Mouse (Mus musculus): ENCODE data around the gene Mymx. TPM values are rescaled to one million over a fixed set of nuclear protein-coding genes. Genes with fewer than 3 reads are reported as not detected.

Gene Mymx
- total and polyA plus RNA-seq, 3 experiments: not detected

GRCm38 (mm10) chr17:45591701-45592605 is 9.9 kb downstream of the Mymx start:
- H3K36me3 ChIP-seq (replicated peaks): peaks cover 61% of the 10 kb centered on the region
- H3K27me3 ChIP-seq (ENCODE audit: insufficient read depth, low read length): no peaks in the 10 kb centered on the region
- H3K4me1 ChIP-seq (ENCODE audit: insufficient read depth, low read depth, low read length): peaks cover 81% of the 10 kb centered on the region
- ATAC-seq (ENCODE audit: extremely low read depth, insufficient number of reproducible peaks, low FRiP score, poor library complexity, severe bottlenecking): no peak
- peaks cover 1% of the 10 kb centered on the region; the same call in 1 of the 2 replicates for H3K9me3 ChIP-seq (replicated peaks)
- no peak for TF ChIP-seq CTCF (IDR thresholded peaks at IDR 0.05; ENCODE audit: low read depth, low read length)
- TF ChIP-seq GATA1 (IDR thresholded peaks at IDR 0.05; ENCODE audit: borderline replicate concordance, low read length): no peak
- TF ChIP-seq GATA2 (IDR thresholded peaks at IDR 0.05; ENCODE audit: borderline replicate concordance, low read depth, low read length): no peak
- TF ChIP-seq TAL1 (conservative IDR thresholded peaks at IDR 0.05; ENCODE audit: low read depth, low read length): no peak
- no peak for TF ChIP-seq POLR2AphosphoS5 (IDR thresholded peaks at IDR 0.05; ENCODE audit: insufficient replicate concordance, low read depth, low read length)
- H3K4me3 ChIP-seq (ENCODE audit: low read depth, low read length): peak overlapping the region; percentile 80; the same call in 1 of the 2 replicates
- DNase-seq (ENCODE audit: low spot score): no peak

GRCm38 (mm10) chr17:45590410-45590809 is 11.5 kb downstream of the Mymx start:
- Histone ChIP-seq H3K9me3 (replicated peaks) (peaks cover 7% of the 10 kb centered on the region), H3K27me3 (ENCODE audit: insufficient read depth, low read length) (no peaks in the 10 kb centered on the region; the same call in 1 of the 2 replicates), H3K4me3 (ENCODE audit: low read depth, low read length) (no peak overlapping the region), H3K4me1 (ENCODE audit: insufficient read depth, low read depth, low read length) (peaks cover 75% of the 10 kb centered on the region), H3K36me3 (replicated peaks) (peaks cover 76% of the 10 kb centered on the region)
- TF ChIP-seq TAL1 (conservative IDR thresholded peaks at IDR 0.05; ENCODE audit: low read depth, low read length): no peak
- TF ChIP-seq GATA1 (IDR thresholded peaks at IDR 0.05; ENCODE audit: borderline replicate concordance, low read length): no peak
- TF ChIP-seq CTCF (IDR thresholded peaks at IDR 0.05; ENCODE audit: low read depth, low read length): no peak
- TF ChIP-seq GATA2 (IDR thresholded peaks at IDR 0.05; ENCODE audit: borderline replicate concordance, low read depth, low read length): no peak
- no peak for TF ChIP-seq POLR2AphosphoS5 (IDR thresholded peaks at IDR 0.05; ENCODE audit: insufficient replicate concordance, low read depth, low read length)
- ATAC-seq (ENCODE audit: extremely low read depth, insufficient number of reproducible peaks, low FRiP score, poor library complexity, severe bottlenecking) (no peak), DNase-seq (ENCODE audit: low spot score) (no peak)

- Histone ChIP-seq H3K36me3 (replicated peaks) (peaks cover 82% of the 10 kb centered on the region), H3K4me1 (ENCODE audit: insufficient read depth, low read depth, low read length) (peaks cover 75% of the 10 kb centered on the region), H3K9me3 (replicated peaks) (peaks cover 7% of the 10 kb centered on the region), H3K27me3 (ENCODE audit: insufficient read depth, low read length) (no peaks in the 10 kb centered on the region; the same call in 1 of the 2 replicates), H3K4me3 (ENCODE audit: low read depth, low read length) (no peak overlapping the region)
- DNase-seq (ENCODE audit: low spot score) (no peak), ATAC-seq (ENCODE audit: extremely low read depth, insufficient number of reproducible peaks, low FRiP score, poor library complexity, severe bottlenecking) (no peak)
- TF ChIP-seq TAL1 (conservative IDR thresholded peaks at IDR 0.05; ENCODE audit: low read depth, low read length): no peak
- TF ChIP-seq GATA2 (IDR thresholded peaks at IDR 0.05; ENCODE audit: borderline replicate concordance, low read depth, low read length): no peak
- no peak for TF ChIP-seq POLR2AphosphoS5 (IDR thresholded peaks at IDR 0.05; ENCODE audit: insufficient replicate concordance, low read depth, low read length)
- TF ChIP-seq GATA1 (IDR thresholded peaks at IDR 0.05; ENCODE audit: borderline replicate concordance, low read length): no peak
- no peak for TF ChIP-seq CTCF (IDR thresholded peaks at IDR 0.05; ENCODE audit: low read depth, low read length)
Measured at GRCm38 (mm10) chr17:45589844-45590243, 12.1 kb downstream of the Mymx start.

- Histone ChIP-seq H3K9me3 (replicated peaks) (peaks cover 7% of the 10 kb centered on the region), H3K27me3 (ENCODE audit: insufficient read depth, low read length) (no peaks in the 10 kb centered on the region; the same call in 1 of the 2 replicates), H3K4me3 (ENCODE audit: low read depth, low read length) (no peak overlapping the region), H3K4me1 (ENCODE audit: insufficient read depth, low read depth, low read length) (peaks cover 76% of the 10 kb centered on the region), H3K36me3 (replicated peaks) (peaks cover 88% of the 10 kb centered on the region)
- TF ChIP-seq GATA1 (IDR thresholded peaks at IDR 0.05; ENCODE audit: borderline replicate concordance, low read length): no peak
- TF ChIP-seq CTCF (IDR thresholded peaks at IDR 0.05; ENCODE audit: low read depth, low read length): no peak
- no peak for TF ChIP-seq POLR2AphosphoS5 (IDR thresholded peaks at IDR 0.05; ENCODE audit: insufficient replicate concordance, low read depth, low read length)
- TF ChIP-seq TAL1 (conservative IDR thresholded peaks at IDR 0.05; ENCODE audit: low read depth, low read length): no peak
- no peak for ATAC-seq (ENCODE audit: extremely low read depth, insufficient number of reproducible peaks, low FRiP score, poor library complexity, severe bottlenecking)
- no peak for DNase-seq (ENCODE audit: low spot score)
Measured at GRCm38 (mm10) chr17:45589236-45589635, 12.7 kb downstream of the Mymx start.

- ATAC-seq (ENCODE audit: extremely low read depth, insufficient number of reproducible peaks, low FRiP score, poor library complexity, severe bottlenecking) (no peak), DNase-seq (ENCODE audit: low spot score) (no peak)
- H3K9me3 ChIP-seq (replicated peaks): peaks cover 7% of the 10 kb centered on the region
- no peaks in the 10 kb centered on the region; the same call in 1 of the 2 replicates for H3K27me3 ChIP-seq (ENCODE audit: insufficient read depth, low read length)
- peaks cover 75% of the 10 kb centered on the region for H3K4me1 ChIP-seq (ENCODE audit: insufficient read depth, low read depth, low read length)
- H3K36me3 ChIP-seq (replicated peaks): peaks cover 90% of the 10 kb centered on the region
- TF ChIP-seq CTCF (IDR thresholded peaks at IDR 0.05; ENCODE audit: low read depth, low read length) (no peak), GATA1 (IDR thresholded peaks at IDR 0.05; ENCODE audit: borderline replicate concordance, low read length) (no peak), POLR2AphosphoS5 (IDR thresholded peaks at IDR 0.05; ENCODE audit: insufficient replicate concordance, low read depth, low read length) (no peak), GATA2 (IDR thresholded peaks at IDR 0.05; ENCODE audit: borderline replicate concordance, low read depth, low read length) (no peak), TAL1 (conservative IDR thresholded peaks at IDR 0.05; ENCODE audit: low read depth, low read length) (no peak)
- no peak overlapping the region for H3K4me3 ChIP-seq (ENCODE audit: low read depth, low read length)
Measured at GRCm38 (mm10) chr17:45588370-45588769, 13.5 kb downstream of the Mymx start.

DNA sequence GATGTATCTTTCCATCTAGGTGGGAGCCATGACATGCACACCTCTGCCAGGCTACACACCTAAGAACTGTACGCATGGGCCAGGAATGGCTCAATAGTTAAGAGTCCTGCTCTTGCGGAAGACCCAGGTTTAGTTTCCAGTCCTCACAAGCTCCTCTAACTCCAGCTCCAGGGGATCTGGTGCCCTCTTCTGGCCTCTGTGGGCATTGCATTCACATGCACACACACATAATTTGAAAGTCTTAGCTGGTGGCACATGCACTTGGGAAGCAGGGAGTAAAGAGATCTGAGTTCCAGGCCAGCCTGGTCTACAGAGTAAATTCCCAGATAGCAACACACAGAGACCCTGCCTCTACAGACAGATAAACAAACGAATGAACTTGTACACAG is 15.5 kb downstream of the Mymx start:
- Histone ChIP-seq H3K4me1 (ENCODE audit: insufficient read depth, low read depth, low read length) (peaks cover 75% of the 10 kb centered on the region), H3K4me3 (ENCODE audit: low read depth, low read length) (no peak overlapping the region)

More for the DNA sequence above, 15.5 kb downstream of the Mymx start:
- Histone ChIP-seq H3K36me3 (replicated peaks) (peaks cover 74% of the 10 kb centered on the region), H3K27me3 (ENCODE audit: insufficient read depth, low read length) (no peaks in the 10 kb centered on the region; the same call in 1 of the 2 replicates), H3K9me3 (replicated peaks) (peaks cover 7% of the 10 kb centered on the region)
- ATAC-seq (ENCODE audit: extremely low read depth, insufficient number of reproducible peaks, low FRiP score, poor library complexity, severe bottlenecking) (no peak), DNase-seq (ENCODE audit: low spot score) (no peak)
- TF ChIP-seq POLR2AphosphoS5 (IDR thresholded peaks at IDR 0.05; ENCODE audit: insufficient replicate concordance, low read depth, low read length) (no peak), CTCF (IDR thresholded peaks at IDR 0.05; ENCODE audit: low read depth, low read length) (peak; percentile 73), GATA1 (IDR thresholded peaks at IDR 0.05; ENCODE audit: borderline replicate concordance, low read length) (no peak), GATA2 (IDR thresholded peaks at IDR 0.05; ENCODE audit: borderline replicate concordance, low read depth, low read length) (no peak), TAL1 (conservative IDR thresholded peaks at IDR 0.05; ENCODE audit: low read depth, low read length) (no peak)

All from G1E (cell line).